Mouse (Mus musculus): ENCODE data around the gene Stxbp5.
"Not testable (repeated sequence)": the region's sequence is repeated elsewhere in the genome, so short reads cannot be mapped to it uniquely, and the experiment has no call there.

Gene Stxbp5

GRCm38 (mm10) chr10:9901071-9901696 lies at the start of gene Stxbp5:
Stxbp5 (minus strand) TSS chr10:9901079.
- peak; percentile 79 to 82 for DNase-seq (ENCODE audit: low spot score in 2 of 2)

GRCm38 (mm10) chr10:9912395-9912794 lies 11.5 kb upstream of the Stxbp5 start:
- DNase-seq (ENCODE audit: low spot score in 2 of 2): no peak

- DNase-seq (ENCODE audit: low spot score in 2 of 2): no peak
Observed at GRCm38 (mm10) chr10:9907919-9908502, 7.1 kb upstream of the Stxbp5 start.

GRCm38 (mm10) chr10:9907519-9907918 lies 6.6 kb upstream of the Stxbp5 start:
- DNase-seq (ENCODE audit: low spot score in 2 of 2): no peak

GRCm38 (mm10) chr10:9906185-9906584 lies 5.3 kb upstream of the Stxbp5 start:
- no peak for DNase-seq (ENCODE audit: low spot score in 2 of 2)

GRCm38 (mm10) chr10:9901697-9902239 lies 889 bp upstream of the Stxbp5 start:
- peak; percentile 45 to 75 for DNase-seq (ENCODE audit: low spot score in 2 of 2)

- DNase-seq (ENCODE audit: low spot score in 2 of 2): peak; percentile 55 to 61
Observed at GRCm38 (mm10) chr10:9900315-9901070, 386 bp downstream of the Stxbp5 start.

- peak in 1 of 2 experiments; percentile 20 for DNase-seq (ENCODE audit: low spot score in 2 of 2)
Observed at GRCm38 (mm10) chr10:9899816-9900215, 1.1 kb downstream of the Stxbp5 start.

GRCm38 (mm10) chr10:9899086-9899485 lies 1.8 kb downstream of the Stxbp5 start:
- no peak for DNase-seq (ENCODE audit: low spot score in 2 of 2)

GRCm38 (mm10) chr10:9897852-9898251 lies 3.0 kb downstream of the Stxbp5 start:
- DNase-seq (ENCODE audit: low spot score in 2 of 2): no peak

GRCm38 (mm10) chr10:9893562-9893961 lies 7.3 kb downstream of the Stxbp5 start:
- no peak for DNase-seq (ENCODE audit: low spot score in 2 of 2)

GRCm38 (mm10) chr10:9889651-9890050 lies 11.2 kb downstream of the Stxbp5 start:
- DNase-seq (ENCODE audit: low spot score in 2 of 2): no peak

- no peak for DNase-seq (ENCODE audit: low spot score in 2 of 2)
Observed at GRCm38 (mm10) chr10:9888655-9889054, 12.2 kb downstream of the Stxbp5 start.

GRCm38 (mm10) chr10:9881781-9882320 lies 19.0 kb downstream of the Stxbp5 start:
- DNase-seq (ENCODE audit: low spot score in 2 of 2): not testable (repeated sequence)

GRCm38 (mm10) chr10:9880070-9880728 lies 20.7 kb downstream of the Stxbp5 start:
- no peak for DNase-seq (ENCODE audit: low spot score in 2 of 2)

GRCm38 (mm10) chr10:9878821-9879489 lies 21.9 kb downstream of the Stxbp5 start:
- peak in 1 of 2 experiments; percentile 1 for DNase-seq (ENCODE audit: low spot score in 2 of 2)

GRCm38 (mm10) chr10:9875905-9876304 lies 25.0 kb downstream of the Stxbp5 start:
- DNase-seq (ENCODE audit: low spot score in 2 of 2): no peak

- peak in 1 of 2 experiments; percentile 1 for DNase-seq (ENCODE audit: low spot score in 2 of 2)
Observed at GRCm38 (mm10) chr10:9872143-9872542, 28.7 kb downstream of the Stxbp5 start.

GRCm38 (mm10) chr10:9866793-9867579 lies 33.9 kb downstream of the Stxbp5 start:
- no peak for DNase-seq (ENCODE audit: low spot score in 2 of 2)

- no peak for DNase-seq (ENCODE audit: low spot score in 2 of 2)
Observed at GRCm38 (mm10) chr10:9860022-9860421, 40.9 kb downstream of the Stxbp5 start.

Measured in spleen, postnatal 10 days (tissue).